Mouse (Mus musculus) T-helper 1 cell (primary cell): ENCODE measurements around the gene Hist1h3f.
"Not testable (repeated sequence)": the region's sequence is repeated elsewhere in the genome, so short reads cannot be mapped to it uniquely, and the experiment has no call there.

Experiments
- in situ Hi-C: fragments of 300-600 bp; cut with MboI, MseI; formaldehyde crosslinking; loops from one replicate; pipeline ENCODE4 v1.15.1; 2025; ENCODE audit warnings: high pct_unique_total_duplicates

Hist1h3f gene

GRCm38 (mm10) chr13:23581408-23582218 lies 37.8 kb downstream of the Hist1h3f start, which contains the start of gene Hist1h4d:
Hist1h4d (plus strand) TSS chr13:23581598.
- in situ Hi-C loops, result no loop called here

GRCm38 (mm10) chr13:23582219-23583056 lies 38.6 kb downstream of the Hist1h3f start:
- in situ Hi-C loops, result no loop called here

- in situ Hi-C loops, result no loop called here
Measured at GRCm38 (mm10) chr13:23583387-23584068, 39.7 kb downstream of the Hist1h3f start.

- in situ Hi-C loops, result no loop called here
Measured at GRCm38 (mm10) chr13:23584331-23584730, 40.5 kb downstream of the Hist1h3f start.

GRCm38 (mm10) chr13:23585029-23585441 lies 41.2 kb downstream of the Hist1h3f start:
- in situ Hi-C loops, result no loop called here

- in situ Hi-C loops, result not testable (repeated sequence)
Measured at GRCm38 (mm10) chr13:23585442-23586098, 41.7 kb downstream of the Hist1h3f start.

- in situ Hi-C loops, result no loop called here
Measured at GRCm38 (mm10) chr13:23586099-23586939, 42.5 kb downstream of the Hist1h3f start.

GRCm38 (mm10) chr13:23586940-23587225 lies 43.0 kb downstream of the Hist1h3f start:
- in situ Hi-C loops, result no loop called here

GRCm38 (mm10) chr13:23591206-23591605 lies 47.4 kb downstream of the Hist1h3f start:
- in situ Hi-C loops, result loop anchor here (5.0 kb wide), 1 partner anchor 159 kb away; no protein-coding TSS in a partner anchor

- in situ Hi-C loops, result loop anchor here (5.0 kb wide), 1 partner anchor 160 kb away; no protein-coding TSS in a partner anchor
Measured at GRCm38 (mm10) chr13:23591886-23592285, 48.0 kb downstream of the Hist1h3f start.

- in situ Hi-C loops, result loop anchor here (5.0 kb wide), 1 partner anchor 160 kb away; no protein-coding TSS in a partner anchor
Measured at GRCm38 (mm10) chr13:23592614-23593013, 48.8 kb downstream of the Hist1h3f start.

- in situ Hi-C loops, result loop anchor here (5.0 kb wide), 1 partner anchor 161 kb away; no protein-coding TSS in a partner anchor
Measured at GRCm38 (mm10) chr13:23593051-23593770, 49.4 kb downstream of the Hist1h3f start.
